Mouse (Mus musculus): Measurements from ENCODE around the gene Tmem132d. TPM values are rescaled to one million over a fixed set of nuclear protein-coding genes. Genes with fewer than 3 reads are reported as not detected.
A peak's percentile ranks its signal among the peaks of the same experiment; 100 is the strongest.

Gene Tmem132d
- polyA plus RNA-seq, 1 experiment from 2014 or later = 0.90 TPM

GRCm38 (mm10) chr5:128444876-128445275, 12.0 kb upstream of the Tmem132d start:
- H3K27ac ChIP-seq (replicated peaks; ENCODE audit: low read depth, low read length) = no peak overlapping the region
- no peak for DNase-seq (ENCODE audit: low spot score)
- H3K4me3 ChIP-seq (ENCODE audit: low read depth, low read length) = no peak overlapping the region
- no peak overlapping the region for H3K9ac ChIP-seq (ENCODE audit: low read depth, low read length)
- H3K36me3 ChIP-seq (ENCODE audit: control insufficient read depth, insufficient read depth, low read length) = no peaks in the 10 kb centered on the region
- WGBS = 18% methylated on average over 6 of the region's 6 CpGs
- no peak overlapping the region for H3K4me2 ChIP-seq (ENCODE audit: low read depth, low read length)
- no peak for ATAC-seq (ENCODE audit: low read depth)
- no peaks in the 10 kb centered on the region for H3K9me3 ChIP-seq (ENCODE audit: control insufficient read depth, low read length)
- H3K4me1 ChIP-seq (ENCODE audit: control insufficient read depth, insufficient read depth, low read length) = no peaks in the 10 kb centered on the region
- H3K27me3 ChIP-seq (replicated peaks; ENCODE audit: control insufficient read depth, insufficient read depth, low read length) = peaks cover 44% of the 10 kb centered on the region

- no peaks in the 10 kb centered on the region for H3K36me3 ChIP-seq (ENCODE audit: control insufficient read depth, insufficient read depth, low read length)
- WGBS = 48% methylated on average over 4 of the region's 4 CpGs
- no peaks in the 10 kb centered on the region for H3K9me3 ChIP-seq (ENCODE audit: control insufficient read depth, low read length)
- DNase-seq (ENCODE audit: low spot score) (no peak), ATAC-seq (ENCODE audit: low read depth) (no peak)
- H3K4me3 ChIP-seq (ENCODE audit: low read depth, low read length) = peak overlapping the region; percentile 17; the same call in 1 of the 2 replicates
- H3K4me2 ChIP-seq (ENCODE audit: low read depth, low read length) = peak overlapping the region; percentile 37
- H3K9ac ChIP-seq (ENCODE audit: low read depth, low read length) = no peak overlapping the region
- H3K4me1 ChIP-seq (ENCODE audit: control insufficient read depth, insufficient read depth, low read length) = no peaks in the 10 kb centered on the region
- no peak overlapping the region for H3K27ac ChIP-seq (replicated peaks; ENCODE audit: low read depth, low read length)
- H3K27me3 ChIP-seq (replicated peaks; ENCODE audit: control insufficient read depth, insufficient read depth, low read length) = peaks cover 44% of the 10 kb centered on the region
Observed at GRCm38 (mm10) chr5:128443848-128444247, 11.0 kb upstream of the Tmem132d start.

- WGBS = 12% methylated on average over 5 of the region's 5 CpGs
- Histone ChIP-seq H3K4me1 (ENCODE audit: control insufficient read depth, insufficient read depth, low read length) (no peaks in the 10 kb centered on the region), H3K4me3 (ENCODE audit: low read depth, low read length) (no peak overlapping the region), H3K27ac (replicated peaks; ENCODE audit: low read depth, low read length) (no peak overlapping the region), H3K9ac (ENCODE audit: low read depth, low read length) (no peak overlapping the region), H3K4me2 (ENCODE audit: low read depth, low read length) (no peak overlapping the region), H3K27me3 (replicated peaks; ENCODE audit: control insufficient read depth, insufficient read depth, low read length) (peaks cover 54% of the 10 kb centered on the region), H3K36me3 (ENCODE audit: control insufficient read depth, insufficient read depth, low read length) (no peaks in the 10 kb centered on the region), H3K9me3 (ENCODE audit: control insufficient read depth, low read length) (no peaks in the 10 kb centered on the region)
- ATAC-seq (ENCODE audit: low read depth) (no peak), DNase-seq (ENCODE audit: low spot score) (no peak)
Observed at GRCm38 (mm10) chr5:128441121-128441520, 8.2 kb upstream of the Tmem132d start.

GRCm38 (mm10) chr5:128439828-128440227, 7.0 kb upstream of the Tmem132d start:
- peaks cover 55% of the 10 kb centered on the region for H3K27me3 ChIP-seq (replicated peaks; ENCODE audit: control insufficient read depth, insufficient read depth, low read length)
- no peak overlapping the region for H3K4me3 ChIP-seq (ENCODE audit: low read depth, low read length)
- ATAC-seq (ENCODE audit: low read depth) = no peak; the same call in 1 of the 2 replicates

GRCm38 (mm10) chr5:128438078-128438477, 5.2 kb upstream of the Tmem132d start:
- Histone ChIP-seq H3K4me2 (ENCODE audit: low read depth, low read length) (no peak overlapping the region), H3K27me3 (replicated peaks; ENCODE audit: control insufficient read depth, insufficient read depth, low read length) (peaks cover 57% of the 10 kb centered on the region), H3K4me1 (ENCODE audit: control insufficient read depth, insufficient read depth, low read length) (no peaks in the 10 kb centered on the region), H3K27ac (replicated peaks; ENCODE audit: low read depth, low read length) (no peak overlapping the region), H3K9ac (ENCODE audit: low read depth, low read length) (no peak overlapping the region), H3K9me3 (ENCODE audit: control insufficient read depth, low read length) (no peaks in the 10 kb centered on the region), H3K36me3 (ENCODE audit: control insufficient read depth, insufficient read depth, low read length) (no peaks in the 10 kb centered on the region), H3K4me3 (ENCODE audit: low read depth, low read length) (no peak overlapping the region)
- 63% methylated on average over 16 of the region's 16 CpGs for WGBS
- peak; percentile 26 for DNase-seq (ENCODE audit: low spot score)
- ATAC-seq (ENCODE audit: low read depth) = no peak

More at GRCm38 (mm10) chr5:128439828-128440227, 7.0 kb upstream of the Tmem132d start:
- Histone ChIP-seq H3K9me3 (ENCODE audit: control insufficient read depth, low read length) (no peaks in the 10 kb centered on the region), H3K36me3 (ENCODE audit: control insufficient read depth, insufficient read depth, low read length) (no peaks in the 10 kb centered on the region), H3K27ac (replicated peaks; ENCODE audit: low read depth, low read length) (no peak overlapping the region), H3K4me2 (ENCODE audit: low read depth, low read length) (no peak overlapping the region), H3K4me1 (ENCODE audit: control insufficient read depth, insufficient read depth, low read length) (no peaks in the 10 kb centered on the region), H3K9ac (ENCODE audit: low read depth, low read length) (no peak overlapping the region)
- peak; percentile 31 for DNase-seq (ENCODE audit: low spot score)
- under 1% methylated on average over 5 of the region's 5 CpGs for whole genome bisulfite sequencing

GRCm38 (mm10) chr5:128436909-128437308, 4.0 kb upstream of the Tmem132d start:
- ATAC-seq (ENCODE audit: low read depth) = no peak
- no peak overlapping the region for H3K9ac ChIP-seq (ENCODE audit: low read depth, low read length)
- no peak overlapping the region for H3K4me2 ChIP-seq (ENCODE audit: low read depth, low read length)
- H3K9me3 ChIP-seq (ENCODE audit: control insufficient read depth, low read length) = no peaks in the 10 kb centered on the region
- no peak overlapping the region for H3K27ac ChIP-seq (replicated peaks; ENCODE audit: low read depth, low read length)
- H3K36me3 ChIP-seq (ENCODE audit: control insufficient read depth, insufficient read depth, low read length) = no peaks in the 10 kb centered on the region
- no peaks in the 10 kb centered on the region for H3K4me1 ChIP-seq (ENCODE audit: control insufficient read depth, insufficient read depth, low read length)
- peak; percentile 42 for DNase-seq (ENCODE audit: low spot score)
- H3K27me3 ChIP-seq (replicated peaks; ENCODE audit: control insufficient read depth, insufficient read depth, low read length) = peaks cover 57% of the 10 kb centered on the region
- WGBS = 21% methylated on average over 9 of the region's 9 CpGs
- H3K4me3 ChIP-seq (ENCODE audit: low read depth, low read length) = no peak overlapping the region

- 47% methylated on average over 5 of the region's 5 CpGs for WGBS
- no peak overlapping the region for H3K9ac ChIP-seq (ENCODE audit: low read depth, low read length)
- no peaks in the 10 kb centered on the region for H3K36me3 ChIP-seq (ENCODE audit: control insufficient read depth, insufficient read depth, low read length)
- no peaks in the 10 kb centered on the region for H3K9me3 ChIP-seq (ENCODE audit: control insufficient read depth, low read length)
- peaks cover 60% of the 10 kb centered on the region for H3K27me3 ChIP-seq (replicated peaks; ENCODE audit: control insufficient read depth, insufficient read depth, low read length)
- H3K4me3 ChIP-seq (ENCODE audit: low read depth, low read length) = no peak overlapping the region
- no peak for ATAC-seq (ENCODE audit: low read depth)
- no peak overlapping the region for H3K27ac ChIP-seq (replicated peaks; ENCODE audit: low read depth, low read length)
- no peak overlapping the region for H3K4me2 ChIP-seq (ENCODE audit: low read depth, low read length)
- DNase-seq (ENCODE audit: low spot score) = peak; percentile 35
- no peaks in the 10 kb centered on the region for H3K4me1 ChIP-seq (ENCODE audit: control insufficient read depth, insufficient read depth, low read length)
Observed at GRCm38 (mm10) chr5:128435683-128436082, 2.8 kb upstream of the Tmem132d start.

GRCm38 (mm10) chr5:128433786-128434185, 909 bp upstream of the Tmem132d start:
- no peak overlapping the region for H3K4me2 ChIP-seq (ENCODE audit: low read depth, low read length)
- no peak overlapping the region for H3K9ac ChIP-seq (ENCODE audit: low read depth, low read length)
- H3K27me3 ChIP-seq (replicated peaks; ENCODE audit: control insufficient read depth, insufficient read depth, low read length) = peaks cover 66% of the 10 kb centered on the region
- WGBS = 44% methylated on average over 9 of the region's 9 CpGs
- DNase-seq (ENCODE audit: low spot score) (no peak), ATAC-seq (ENCODE audit: low read depth) (no peak)
- H3K9me3 ChIP-seq (ENCODE audit: control insufficient read depth, low read length) = no peaks in the 10 kb centered on the region
- H3K4me3 ChIP-seq (ENCODE audit: low read depth, low read length) = no peak overlapping the region
- H3K36me3 ChIP-seq (ENCODE audit: control insufficient read depth, insufficient read depth, low read length) = no peaks in the 10 kb centered on the region
- H3K4me1 ChIP-seq (ENCODE audit: control insufficient read depth, insufficient read depth, low read length) = no peaks in the 10 kb centered on the region
- no peak overlapping the region for H3K27ac ChIP-seq (replicated peaks; ENCODE audit: low read depth, low read length)

GRCm38 (mm10) chr5:128432422-128432821, 455 bp downstream of the Tmem132d start:
- no peak for ATAC-seq (ENCODE audit: low read depth)

More at GRCm38 (mm10) chr5:128432422-128432821, 455 bp downstream of the Tmem132d start:
- no peaks in the 10 kb centered on the region for H3K36me3 ChIP-seq (ENCODE audit: control insufficient read depth, insufficient read depth, low read length)
- no peaks in the 10 kb centered on the region for H3K4me1 ChIP-seq (ENCODE audit: control insufficient read depth, insufficient read depth, low read length)
- 0% methylated on average over 7 of the region's 37 CpGs for WGBS
- peak overlapping the region; percentile 49 for H3K4me3 ChIP-seq (ENCODE audit: low read depth, low read length)
- peak overlapping the region; percentile 85 for H3K4me2 ChIP-seq (ENCODE audit: low read depth, low read length)
- no peak for DNase-seq (ENCODE audit: low spot score)
- no peaks in the 10 kb centered on the region for H3K9me3 ChIP-seq (ENCODE audit: control insufficient read depth, low read length)
- peaks cover 66% of the 10 kb centered on the region for H3K27me3 ChIP-seq (replicated peaks; ENCODE audit: control insufficient read depth, insufficient read depth, low read length)
- H3K9ac ChIP-seq (ENCODE audit: low read depth, low read length) = peak overlapping the region; percentile 52
- H3K27ac ChIP-seq (replicated peaks; ENCODE audit: low read depth, low read length) = no peak overlapping the region
